Mouse (Mus musculus): ENCODE measurements around the gene Mfsd4b5. TPM values are rescaled to one million over a fixed set of nuclear protein-coding genes. Genes with fewer than 3 reads are reported as not detected.
"Not testable (repeated sequence)": the region's sequence is repeated elsewhere in the genome, so short reads cannot be mapped to it uniquely, and the experiment has no call there.

The Mfsd4b5 gene
- total RNA-seq, 4 experiments from 2014 or later, result 0.31 to 0.92 (median 0.58) TPM

DNA sequence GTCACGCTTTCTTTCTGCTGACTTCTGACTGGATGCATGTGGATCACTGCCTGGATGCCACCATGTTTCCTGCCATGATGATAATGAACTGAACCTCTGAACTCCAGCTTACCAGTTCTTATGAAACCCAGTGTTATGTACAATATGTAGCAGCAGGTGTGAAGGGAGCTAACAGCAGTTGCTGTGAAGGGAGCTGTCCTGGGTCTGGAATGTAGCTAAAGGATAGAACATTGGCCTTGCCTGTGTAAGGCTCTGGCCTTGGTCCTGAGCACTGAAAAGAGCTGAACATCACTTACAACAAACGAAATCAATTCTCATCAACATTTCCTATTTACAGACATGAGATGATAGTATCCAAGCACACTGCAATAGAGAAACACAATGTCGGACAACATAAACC is 18.9 kb downstream of the Mfsd4b5 start:
- no peak for DNase-seq (ENCODE audit: low spot score in 2 of 2)

DNA sequence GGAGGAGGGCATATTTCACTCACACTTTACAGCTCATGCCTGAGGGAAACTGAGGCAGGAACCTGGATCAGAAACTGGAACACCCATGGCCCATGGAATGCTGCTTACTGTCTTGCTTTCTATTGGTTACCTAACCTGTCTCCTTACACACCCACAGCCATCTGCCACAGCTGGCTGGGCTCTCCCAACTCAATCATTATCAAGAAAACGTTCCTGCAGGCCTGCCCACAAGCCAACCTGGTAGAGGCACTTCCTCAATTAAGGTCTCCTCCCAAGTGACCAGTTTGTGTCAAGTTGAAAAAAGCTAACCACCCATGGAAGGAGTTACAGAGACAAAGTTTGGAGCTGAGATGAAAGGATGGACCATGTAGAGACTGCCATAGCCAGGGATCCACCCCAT is 24.5 kb downstream of the Mfsd4b5 start:
- no peak for DNase-seq (ENCODE audit: low spot score in 2 of 2)

DNA sequence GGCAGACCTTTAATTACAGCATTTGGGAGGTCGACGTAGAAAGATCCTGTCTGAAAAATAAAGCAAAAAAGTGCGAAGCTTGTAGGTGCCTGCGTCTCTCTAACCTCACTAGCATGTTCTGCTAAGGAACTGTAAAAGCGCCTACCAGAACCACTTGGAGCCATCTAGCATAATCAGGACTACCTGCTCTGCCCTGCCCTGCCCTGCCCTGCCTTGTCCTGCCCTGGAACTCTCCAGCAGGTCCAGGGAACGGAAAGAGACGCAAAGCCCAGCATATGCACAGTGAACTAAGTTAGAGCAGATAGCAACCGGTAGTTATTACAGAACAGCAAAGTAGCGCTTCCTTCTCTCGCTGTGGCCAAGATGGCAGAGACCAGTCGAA is 26.0 kb downstream of the Mfsd4b5 start:
- DNase-seq (ENCODE audit: low spot score in 2 of 2), result peak in 1 of 2 experiments; percentile 4

DNA sequence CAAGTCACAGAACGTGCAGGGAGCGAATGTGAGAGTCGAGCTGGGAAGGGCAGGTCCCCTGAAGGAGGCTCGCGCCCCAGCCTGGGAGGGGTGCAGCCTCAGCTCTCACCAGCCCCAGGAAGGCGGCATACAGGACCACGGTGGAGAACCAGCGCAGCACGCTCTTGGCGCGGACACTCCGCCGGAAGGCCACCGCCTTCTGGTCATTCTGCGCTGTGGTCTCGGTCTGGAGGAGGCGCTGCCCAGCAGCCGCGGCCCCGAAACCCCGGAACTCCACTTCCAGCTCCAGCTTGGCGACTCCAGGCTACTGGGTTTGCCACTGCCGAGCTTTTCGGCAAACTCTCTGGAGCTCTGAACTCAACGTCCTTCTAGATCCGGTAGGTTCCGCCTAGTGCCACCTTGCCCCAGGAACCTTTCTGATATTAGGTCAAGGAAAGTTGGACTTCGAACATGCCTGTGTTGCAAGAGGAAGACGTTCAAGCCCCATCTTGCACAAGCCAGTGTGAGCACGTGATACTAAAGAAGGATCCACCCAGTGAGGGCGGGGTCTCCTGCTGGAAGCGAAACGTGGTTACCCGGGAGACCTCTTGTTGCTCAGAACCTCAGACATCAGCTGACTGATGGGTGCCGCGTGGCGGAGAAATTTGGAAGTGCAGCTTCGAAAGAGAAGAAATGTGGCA is 26.5 kb downstream of the Mfsd4b5 start, which contains the start of gene Mfsd4b3:
Mfsd4b3 (minus strand) TSS at position 393 of the 680 bp plus-strand sequence.
- peak; percentile 91 to 93 for DNase-seq (ENCODE audit: low spot score in 2 of 2)

DNA sequence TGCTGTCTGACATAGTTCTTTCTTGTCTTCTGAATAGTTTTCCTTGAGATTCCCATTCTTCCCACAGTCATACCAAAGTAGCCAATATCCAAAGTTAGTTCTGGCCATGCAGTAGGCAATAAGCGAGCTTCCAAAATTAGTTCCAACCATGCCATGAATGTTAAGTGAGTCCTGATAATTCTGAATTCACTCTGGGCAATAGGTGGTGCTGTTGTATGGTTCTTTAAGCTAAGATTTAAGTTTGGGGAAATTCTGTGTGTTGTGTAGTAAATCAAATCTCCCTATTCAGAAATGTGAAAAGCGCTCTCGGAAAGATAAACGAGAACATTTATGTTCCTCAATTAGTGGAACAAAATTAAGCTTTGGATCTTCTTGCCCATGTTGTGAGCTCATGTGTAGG is 28.2 kb downstream of the Mfsd4b5 start:
- no peak for DNase-seq (ENCODE audit: low spot score in 2 of 2)

DNA sequence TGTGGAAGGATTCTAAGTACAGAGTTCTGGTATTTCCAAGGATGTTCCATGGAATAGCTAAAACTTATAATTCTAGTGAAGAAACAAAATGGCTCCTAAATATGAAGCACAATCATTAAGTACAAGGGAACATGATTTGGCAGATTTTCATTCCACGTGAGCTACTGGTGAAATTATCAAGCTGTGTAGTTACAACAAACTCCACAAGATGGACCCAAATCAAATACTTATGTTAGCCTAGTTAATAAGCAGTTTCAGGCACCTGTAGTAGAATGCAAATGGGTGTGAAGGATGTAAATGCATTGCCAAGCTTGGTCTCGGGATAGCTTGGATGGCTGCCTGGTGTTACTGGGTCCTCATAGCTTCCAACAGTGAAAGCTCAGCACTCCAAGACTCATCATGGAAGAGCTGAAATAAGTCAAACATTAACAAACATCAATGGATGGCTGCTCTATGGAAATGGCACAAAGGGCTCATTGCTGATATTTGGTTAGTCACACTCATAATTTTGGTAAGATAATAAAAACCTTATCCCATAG is 30.0 kb downstream of the Mfsd4b5 start:
- DNase-seq (ENCODE audit: low spot score in 2 of 2), result no peak

DNA sequence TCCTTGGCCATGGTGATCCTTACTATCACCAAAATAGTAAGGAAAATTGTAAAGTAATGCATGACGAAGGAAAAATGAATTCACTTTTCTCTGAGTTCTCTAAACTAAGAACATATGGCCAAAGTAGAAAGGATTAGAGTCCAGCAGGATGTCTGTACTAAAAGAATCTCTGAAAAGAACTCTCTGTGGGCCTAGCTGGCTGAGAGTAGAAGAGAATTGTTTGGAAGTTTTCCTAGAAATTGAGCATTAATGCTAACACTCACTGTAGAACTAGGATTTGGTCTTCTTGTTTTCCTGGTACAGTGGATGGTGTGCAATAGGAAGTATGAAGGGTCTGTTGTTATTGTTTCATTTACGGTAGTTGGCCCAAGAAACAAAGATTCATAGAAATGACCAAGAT is 31.3 kb downstream of the Mfsd4b5 start:
- no peak for DNase-seq (ENCODE audit: low spot score in 2 of 2)

DNA sequence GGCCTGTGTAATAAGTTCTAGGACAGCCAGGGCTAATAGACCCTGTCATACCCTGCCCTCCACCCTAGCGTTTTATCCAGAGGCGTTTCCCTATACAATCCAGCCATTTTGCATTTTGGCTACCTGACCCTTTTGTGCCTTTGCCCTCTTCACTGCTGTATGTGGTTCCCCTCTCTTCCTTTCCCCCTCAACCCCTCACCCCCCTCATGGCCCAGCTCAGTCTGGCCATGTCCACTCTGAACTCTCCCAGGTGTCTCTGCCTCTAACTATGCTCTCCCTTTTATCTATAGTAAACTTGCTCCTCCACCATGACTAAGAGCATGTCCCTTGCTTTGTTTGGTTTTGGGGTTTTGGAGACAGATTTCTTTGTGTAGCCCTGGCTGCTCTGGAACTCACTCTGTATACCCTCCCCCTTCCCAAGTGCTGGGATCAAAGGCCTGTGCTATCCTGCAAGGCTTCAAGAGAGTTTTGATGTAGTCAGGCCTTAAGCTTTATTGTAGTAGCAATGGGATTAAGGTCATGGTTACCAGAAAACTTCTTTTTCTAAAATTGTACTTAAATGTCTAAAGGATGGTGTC is 37.0 kb downstream of the Mfsd4b5 start:
- DNase-seq (ENCODE audit: low spot score in 2 of 2), result no peak

DNA sequence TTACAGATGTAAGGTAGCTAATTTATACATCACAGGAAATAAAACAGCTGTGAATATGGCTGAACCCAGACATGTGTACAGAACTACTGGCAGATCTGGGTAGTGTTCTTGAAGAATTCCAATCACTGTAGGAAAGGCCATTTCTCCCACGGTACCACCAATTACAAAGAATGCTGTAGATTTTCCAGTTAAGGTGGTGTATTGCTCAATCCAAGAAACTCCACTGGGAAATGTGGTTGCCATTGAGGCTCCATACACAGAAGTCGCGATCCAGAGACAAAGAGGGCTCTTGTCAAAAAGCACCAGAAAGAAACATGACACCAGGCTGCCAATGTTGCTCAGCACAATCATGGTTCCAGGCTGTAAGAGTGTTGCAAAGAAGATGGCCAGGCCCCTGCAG is 39.3 kb downstream of the Mfsd4b5 start:
- not testable (repeated sequence) for DNase-seq (ENCODE audit: low spot score in 2 of 2)

DNA sequence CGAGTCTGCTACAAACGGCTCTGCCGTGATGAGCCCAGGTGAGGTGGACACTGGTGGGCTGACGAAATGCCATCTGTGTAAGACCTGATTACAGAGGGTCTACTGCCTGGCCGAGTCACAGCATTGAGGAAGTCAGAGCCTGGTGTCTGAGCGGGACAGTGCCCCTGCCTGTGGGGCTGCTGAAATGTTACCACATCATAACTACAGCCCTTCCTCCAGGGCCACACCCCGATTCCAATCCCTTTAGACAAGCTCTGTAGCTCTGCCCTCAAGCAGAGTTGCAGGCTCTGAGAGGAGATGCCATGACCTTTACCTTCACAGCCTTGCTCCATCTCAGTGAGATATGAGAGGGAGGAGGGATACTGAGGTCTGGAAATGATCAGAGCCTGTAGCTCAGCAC is 49.9 kb downstream of the Mfsd4b5 start:
- DNase-seq (ENCODE audit: low spot score in 2 of 2), result no peak

DNA sequence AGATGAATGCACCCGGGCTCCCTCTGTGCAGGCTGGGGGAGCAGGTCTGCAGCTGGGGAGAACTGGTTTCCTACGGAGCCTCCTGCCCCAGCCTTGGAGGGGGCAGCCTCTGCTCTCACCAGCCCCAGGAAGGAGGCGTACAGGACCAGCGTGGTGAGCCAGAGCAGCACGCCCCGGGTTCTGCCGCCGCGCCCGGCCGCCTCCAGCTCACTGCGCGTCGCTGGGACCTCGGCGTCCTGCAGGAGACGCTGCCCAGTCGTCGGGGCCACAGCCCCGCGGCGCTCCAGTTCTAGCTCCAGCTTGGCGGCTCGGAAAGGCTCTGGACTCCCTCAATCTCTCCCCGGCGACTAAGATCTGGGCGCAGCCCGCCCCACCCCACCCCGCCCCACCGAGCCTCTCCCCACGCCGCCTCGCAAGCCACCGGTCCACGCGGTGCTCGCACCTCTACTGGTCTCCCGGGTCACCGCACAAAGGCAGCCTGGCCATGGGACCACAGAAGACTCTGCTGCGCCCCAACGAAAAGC is 59.8 kb downstream of the Mfsd4b5 start, which contains the start of gene Mfsd4b2:
Mfsd4b2 (minus strand) TSS at position 308 of the 524 bp plus-strand sequence.
- no peak for DNase-seq (ENCODE audit: low spot score in 2 of 2)

DNA sequence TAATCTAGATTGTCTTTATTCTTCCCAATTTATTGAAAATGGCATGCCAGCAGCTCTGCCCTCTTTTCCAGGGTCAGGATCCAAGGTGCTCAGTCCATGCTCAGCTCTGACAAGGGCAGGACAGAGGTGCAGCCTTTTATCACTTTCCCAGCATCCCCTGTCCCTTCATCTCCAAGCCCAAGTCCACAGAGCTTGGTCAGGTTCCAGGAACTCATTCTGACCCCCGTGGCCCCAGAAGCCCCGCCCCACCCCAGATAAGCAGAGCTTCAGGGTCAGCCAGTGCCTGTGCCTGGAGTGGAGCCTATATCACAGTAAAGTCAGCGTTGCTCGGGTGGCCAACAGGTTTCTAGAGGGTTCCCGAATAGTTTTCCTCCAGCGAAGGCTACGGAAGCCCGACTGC is 61.9 kb downstream of the Mfsd4b5 start:
- DNase-seq (ENCODE audit: low spot score in 2 of 2), result not testable (repeated sequence)

DNA sequence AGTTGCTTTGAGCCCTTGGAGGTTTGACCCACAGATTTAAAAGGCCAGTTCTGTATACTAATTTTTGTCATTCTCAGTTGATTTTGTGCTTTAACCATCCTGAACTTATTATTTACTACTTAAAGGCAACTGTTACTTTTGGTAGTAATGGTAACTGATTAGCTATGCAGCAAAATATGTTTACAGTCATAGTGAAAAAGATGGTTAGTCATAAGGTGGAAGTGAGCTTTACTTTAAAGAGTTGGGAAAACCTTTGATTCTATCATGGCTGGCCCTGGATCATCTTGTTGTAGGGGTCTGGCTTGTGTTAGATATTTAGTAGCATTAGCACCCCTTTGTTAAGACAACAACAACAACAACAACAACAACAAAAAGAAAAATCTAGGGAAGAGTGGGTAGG is 73.8 kb downstream of the Mfsd4b5 start:
- DNase-seq (ENCODE audit: low spot score in 2 of 2), result no peak

DNA sequence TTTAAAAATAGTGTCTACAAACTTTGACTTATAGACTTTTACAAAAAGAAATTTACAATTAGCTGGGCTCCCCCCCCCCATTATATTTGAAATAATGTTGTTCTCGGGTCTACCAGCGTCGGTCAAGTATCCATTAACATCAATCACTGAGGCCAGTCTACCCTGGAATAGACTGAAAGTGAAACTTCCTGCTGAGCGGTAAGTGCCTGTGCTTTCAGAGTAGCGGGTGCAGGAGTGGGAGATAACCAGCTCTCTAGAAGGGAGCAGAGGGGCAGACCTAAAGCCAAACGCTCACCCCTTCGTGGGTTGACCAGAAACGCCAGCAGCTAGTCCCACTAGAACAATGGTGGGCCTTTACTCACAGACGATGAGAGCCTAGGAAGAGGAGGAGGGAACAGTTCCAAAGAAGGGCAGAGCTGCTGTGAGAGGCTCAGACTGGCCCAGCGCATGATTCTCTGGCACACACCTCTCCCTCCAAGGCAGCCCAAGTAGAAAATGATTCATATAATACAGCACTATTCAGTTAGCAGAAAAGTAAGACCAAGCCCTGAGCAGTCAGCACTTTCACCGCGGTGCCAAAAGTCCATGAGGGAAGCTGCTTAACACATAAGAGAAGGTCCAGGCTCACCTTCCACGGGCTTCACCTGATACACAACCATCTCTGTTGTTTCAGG is 77.5 kb downstream of the Mfsd4b5 start:
- no peak for DNase-seq (ENCODE audit: low spot score in 2 of 2)

Other genes with a start within 250 kb of the Mfsd4b5 start
- 1 to 10 TPM; 8.8 to 9.9 (median 9.3) TPM for gene Mfsd4b4, start 87.4 kb downstream of the Mfsd4b5 start, total RNA-seq (2022)
- under 1 TPM in 2 of 4 experiments, not detected in 2; 0.16 to 0.39 TPM for gene Mfsd4b2, start 59.7 kb downstream of the Mfsd4b5 start, total RNA-seq (2022)
- gene Mfsd4b3, start 26.5 kb downstream of the Mfsd4b5 start, total RNA-seq (2022), result under 1 TPM in 2 of 4 experiments, not detected in 2; 0.34 to 0.37 TPM
- gene Mfsd4b1, start 38.6 kb upstream of the Mfsd4b5 start, total RNA-seq (2022), result 1 to 10 TPM in 2 of 4 experiments, under 1 TPM in 2; 0.50 to 1.9 (median 1.0) TPM
- 1 to 10 TPM; 3.9 to 5.0 (median 4.3) TPM for gene Slc16a10, start 155.6 kb upstream of the Mfsd4b5 start, total RNA-seq (2022)

Measured in layer of hippocampus, adult 8-10 months (tissue).